Mouse (Mus musculus) forebrain, postnatal 0 days (tissue): ENCODE results near the gene Myb. TPM values are rescaled to one million over a fixed set of nuclear protein-coding genes. Genes with fewer than 3 reads are reported as not detected.

Experiments used
- ATAC-seq: fragments of 200-750 bp; cut with Nextera tagmentation; 2 replicates; pipeline ENCODE4 v1.8.0; 2017; ENCODE audit warnings: mild to moderate bottlenecking, moderate library complexity
- DNase-seq: peaks from one replicate; pipeline ENCODE4 v3.0.0-alpha.2; 2015
- H3K27ac ChIP-seq: fragments of 300-500 bp; sonication (generic); 2 replicates; pipeline ENCODE4 v1.5.1; 2014; ENCODE audit warnings: low read depth, mild to moderate bottlenecking, antibody characterized with exemption, low read length, moderate library complexity, mixed read lengths
- H3K27me3 ChIP-seq: fragments of 300-500 bp; sonication (generic); 2 replicates; pipeline ENCODE4 v1.6.1; 2014; ENCODE audit warnings: mild to moderate bottlenecking, low read length, mixed read lengths; ENCODE audit not compliant: insufficient read depth
- H3K36me3 ChIP-seq: fragments of 300-500 bp; sonication (generic); 2 replicates; pipeline ENCODE4 v1.6.1; 2014; ENCODE audit warnings: mild to moderate bottlenecking, moderate library complexity; ENCODE audit not compliant: insufficient read depth
- H3K4me1 ChIP-seq: fragments of 300-500 bp; sonication (generic); 2 replicates; pipeline ENCODE4 v1.6.1; 2014; ENCODE audit warnings: antibody characterized with exemption; ENCODE audit not compliant: insufficient read depth
- H3K4me2 ChIP-seq: fragments of 300-500 bp; sonication (generic); 2 replicates; pipeline ENCODE4 v1.6.1; 2014; ENCODE audit warnings: low read depth, mild to moderate bottlenecking, moderate library complexity
- H3K4me3 ChIP-seq: fragments of 300-500 bp; sonication (generic); 2 replicates; pipeline ENCODE4 v1.5.1; 2014; ENCODE audit warnings: low read depth, low read length, mixed read lengths
- H3K9ac ChIP-seq: fragments of 300-500 bp; sonication (generic); 2 replicates; pipeline ENCODE4 v1.6.1; 2014; ENCODE audit warnings: mild to moderate bottlenecking
- H3K9me3 ChIP-seq: fragments of 300-500 bp; sonication (generic); 2 replicates; pipeline ENCODE4 v1.6.1; 2016; ENCODE audit warnings: low read length
- CTCF ChIP-seq: sonication (generic); IDR thresholded peaks from 2 replicates; pipeline ENCODE4 v1.5.1; 2016; ENCODE audit warnings: antibody characterized with exemption, control low read depth, low read depth
- WGBS: fragments of 180-500 bp; shearing (Covaris S2); extraction: QIAGEN DNeasy Blood & Tissue Kit; methylation state at CpG from one replicate; pipeline ENCODE4 v1.1.7; 2014; 5-methylcytosine and 5-hydroxymethylcytosine counted together
- polyA plus RNA-seq: library from polyadenylated mRNA; unstranded; fragments of >200 nt; fragmentation: Nextera tagmentation; extraction: Ambion mirVana; gene quantifications from 2 replicates; pipeline ENCODE4 v1.2.1, GENCODE M21; 2015
- total RNA-seq: library from RNA; depleted of rRNA; stranded (reverse); fragments of >200 nt; gene quantifications from 2 replicates; pipeline ENCODE4 v1.2.3, GENCODE M21; 2014

The Myb gene
- total and polyA plus RNA-seq, 2 experiments from 2014 or later, result 1.8 to 4.1 TPM

DNA sequence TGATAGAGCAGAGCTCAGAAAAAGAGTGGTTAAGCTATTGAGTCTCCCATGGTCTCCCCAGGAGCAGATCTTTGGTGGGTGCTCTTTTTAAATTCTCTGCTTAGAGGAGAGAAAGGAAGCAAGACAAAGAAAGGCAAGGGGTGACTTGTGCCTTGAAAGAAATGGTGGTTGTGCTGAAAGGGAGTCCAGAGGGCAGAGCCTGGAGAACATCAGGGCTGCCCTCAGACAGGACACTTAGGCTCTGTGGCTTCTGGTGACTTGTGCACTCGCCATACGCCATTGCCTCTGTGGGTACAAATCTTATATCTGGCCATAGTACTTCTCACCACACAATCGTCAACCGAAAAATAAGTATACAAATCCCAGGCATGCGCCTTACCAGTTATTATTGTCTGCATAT is 67.5 kb downstream of the Myb start:
- H3K36me3 ChIP-seq, result no peaks in the 10 kb centered on the region
- no peak for TF ChIP-seq CTCF
- no peak for DNase-seq
- ATAC-seq, result no peak
- H3K27me3 ChIP-seq, result no peaks in the 10 kb centered on the region
- H3K9ac ChIP-seq, result no peak overlapping the region
- WGBS, result 93% methylated on average over 5 of the region's 5 CpGs
- no peaks in the 10 kb centered on the region for H3K9me3 ChIP-seq
- H3K4me1 ChIP-seq, result no peaks in the 10 kb centered on the region
- no peak overlapping the region for H3K4me2 ChIP-seq
- H3K27ac ChIP-seq, result no peak overlapping the region
- H3K4me3 ChIP-seq, result no peak overlapping the region

DNA sequence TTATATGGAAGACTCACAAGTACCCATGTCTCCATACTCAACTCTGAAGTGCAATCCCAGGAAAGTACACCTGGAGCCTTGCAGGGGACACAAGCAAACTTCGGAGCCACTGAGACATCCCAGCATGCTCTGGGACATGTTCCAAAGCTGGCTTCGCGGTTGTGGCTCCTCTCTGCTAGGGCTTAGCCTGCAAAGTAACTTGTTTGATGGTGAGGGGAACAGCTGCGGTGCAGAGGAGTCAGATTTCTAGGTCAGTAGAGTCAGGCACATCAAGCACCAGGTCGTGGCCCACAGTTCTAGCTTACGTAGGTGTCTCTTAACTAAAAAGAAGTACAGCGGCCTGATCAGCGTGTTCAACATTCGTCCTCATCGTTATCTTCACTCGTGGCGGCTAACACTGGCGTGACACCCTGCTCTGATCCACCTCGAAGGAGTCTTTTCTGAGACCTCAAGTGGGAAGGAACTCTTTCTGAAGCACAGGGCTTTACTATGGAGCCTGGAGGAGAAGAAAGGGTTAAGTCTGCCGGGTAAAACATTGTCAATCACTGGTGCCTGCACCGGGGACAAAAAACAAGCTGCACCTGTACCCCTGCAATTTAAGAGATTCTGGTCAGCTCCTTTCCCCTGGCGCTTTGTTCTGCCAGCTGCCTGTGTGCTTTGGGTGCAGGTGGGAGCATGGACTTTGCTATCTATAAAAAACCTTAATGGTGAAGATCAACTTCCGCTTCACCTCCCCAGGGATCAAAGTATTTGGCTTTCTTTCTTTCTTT is 68.1 kb downstream of the Myb start:
- ATAC-seq (no peak), DNase-seq (no peak)
- no peaks in the 10 kb centered on the region for H3K36me3 ChIP-seq
- H3K9ac ChIP-seq, result no peak overlapping the region
- H3K9me3 ChIP-seq, result no peaks in the 10 kb centered on the region
- H3K4me1 ChIP-seq, result no peaks in the 10 kb centered on the region
- H3K4me3 ChIP-seq, result no peak overlapping the region
- 57% methylated on average over 18 of the region's 18 CpGs for WGBS
- H3K27me3 ChIP-seq, result no peaks in the 10 kb centered on the region
- H3K27ac ChIP-seq, result no peak overlapping the region
- H3K4me2 ChIP-seq, result no peak overlapping the region
- no peak for TF ChIP-seq CTCF

DNA sequence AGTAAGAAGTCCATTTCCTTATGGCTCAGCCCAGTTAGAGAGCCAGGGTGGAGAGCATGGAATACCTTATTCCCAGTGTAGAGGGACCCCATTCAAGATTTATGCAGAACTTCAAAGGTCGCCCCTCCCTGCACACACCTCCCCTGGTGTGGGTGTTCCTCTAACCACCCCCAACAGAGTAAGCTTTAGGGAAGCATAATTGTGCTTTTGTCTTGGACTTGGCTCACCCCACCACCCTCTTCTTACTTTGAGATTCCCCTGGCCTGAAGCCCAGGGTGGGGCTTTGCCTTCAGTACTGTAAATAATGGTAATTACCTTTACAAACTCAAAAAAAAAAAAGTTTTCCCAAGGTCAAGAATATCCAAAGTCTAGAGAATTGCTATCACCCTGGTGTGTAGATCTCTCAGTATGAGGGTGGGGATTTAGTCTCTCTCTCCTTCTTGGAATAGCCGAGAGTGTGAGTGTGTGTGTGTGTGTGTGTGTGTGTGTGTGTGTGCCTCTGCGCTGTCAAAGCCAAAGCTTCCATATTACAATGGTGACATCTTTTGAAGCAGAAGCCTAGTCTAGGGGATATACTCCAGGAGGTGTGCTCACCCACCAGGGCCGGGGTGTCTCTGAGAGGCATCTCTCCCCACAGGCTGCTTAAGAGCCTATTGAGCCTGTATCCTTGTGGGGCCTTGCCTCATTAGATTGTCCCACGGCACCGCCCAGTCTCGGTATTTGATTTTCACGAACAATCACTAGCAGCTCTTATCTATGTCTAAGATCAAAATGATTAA is 69.7 kb downstream of the Myb start:
- no peak for ATAC-seq

DNA sequence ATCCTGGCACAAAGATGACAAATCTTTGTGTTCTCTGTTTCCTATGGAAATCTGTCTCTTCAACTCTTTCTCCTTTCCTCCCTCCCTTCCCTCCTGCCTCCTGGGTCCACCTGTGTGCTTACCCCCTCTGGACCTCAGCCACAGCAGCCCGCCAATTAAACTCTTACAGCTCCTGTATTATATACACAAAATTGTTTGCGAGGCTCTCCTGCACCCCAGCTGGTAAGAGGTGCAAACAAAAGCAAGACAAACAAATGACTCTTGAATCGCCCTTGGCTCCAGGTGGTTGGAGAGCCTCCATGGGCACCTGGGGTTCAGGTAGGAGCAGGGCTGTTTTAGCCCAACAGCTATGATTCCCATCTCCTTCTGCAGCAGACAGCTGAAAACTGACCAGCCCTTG is 71.2 kb downstream of the Myb start:
- Histone ChIP-seq H3K4me1 (no peaks in the 10 kb centered on the region), H3K9ac (no peak overlapping the region), H3K4me2 (no peak overlapping the region), H3K36me3 (no peaks in the 10 kb centered on the region), H3K4me3 (no peak overlapping the region), H3K9me3 (no peaks in the 10 kb centered on the region), H3K27me3 (no peaks in the 10 kb centered on the region), H3K27ac (no peak overlapping the region)
- 63% methylated on average over 3 of the region's 3 CpGs for WGBS
- no peak for TF ChIP-seq CTCF
- no peak for DNase-seq
- ATAC-seq, result no peak

More for the DNA sequence above, 69.7 kb downstream of the Myb start:
- H3K27ac ChIP-seq, result no peak overlapping the region
- H3K27me3 ChIP-seq, result no peaks in the 10 kb centered on the region
- H3K4me1 ChIP-seq, result no peaks in the 10 kb centered on the region
- H3K9ac ChIP-seq, result no peak overlapping the region
- H3K4me3 ChIP-seq, result no peak overlapping the region
- no peaks in the 10 kb centered on the region for H3K9me3 ChIP-seq
- WGBS, result 56% methylated on average over 8 of the region's 8 CpGs
- H3K36me3 ChIP-seq, result no peaks in the 10 kb centered on the region
- DNase-seq, result no peak
- no peak for TF ChIP-seq CTCF
- H3K4me2 ChIP-seq, result no peak overlapping the region

DNA sequence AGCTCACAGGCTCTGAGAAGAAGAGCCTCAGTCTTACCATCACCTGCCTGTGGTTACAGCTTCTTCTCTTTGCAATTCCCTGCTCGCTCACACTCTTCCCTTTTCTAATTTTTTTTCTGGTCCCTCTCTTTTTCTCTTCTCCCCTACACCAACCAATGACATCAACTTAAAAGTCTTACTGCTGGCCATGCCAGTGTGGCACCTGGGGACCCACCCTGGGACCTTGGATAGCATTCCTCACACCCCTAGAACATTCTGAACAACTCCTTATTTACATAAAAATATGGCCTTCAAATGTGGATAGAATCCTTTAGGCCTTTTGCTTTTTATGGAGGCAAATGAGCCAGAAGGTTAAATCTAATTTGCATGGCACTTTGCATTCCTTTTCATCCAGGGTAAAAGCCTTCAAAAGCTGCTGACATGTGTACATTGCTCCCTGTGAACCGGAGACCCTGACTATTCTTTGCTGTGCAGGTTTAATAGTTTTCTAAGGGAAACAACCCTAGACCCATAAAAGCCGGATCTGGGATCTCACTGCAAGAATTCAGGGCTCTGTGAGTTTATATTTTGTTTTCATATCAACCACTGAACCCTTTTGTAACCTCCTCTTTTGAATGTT is 73.1 kb downstream of the Myb start:
- ATAC-seq, result no peak
- Histone ChIP-seq H3K4me1 (no peaks in the 10 kb centered on the region), H3K9ac (no peak overlapping the region), H3K27ac (no peak overlapping the region), H3K36me3 (no peaks in the 10 kb centered on the region), H3K27me3 (no peaks in the 10 kb centered on the region), H3K9me3 (no peaks in the 10 kb centered on the region), H3K4me2 (no peak overlapping the region), H3K4me3 (no peak overlapping the region)
- WGBS, result 19% methylated on average over 3 of the region's 3 CpGs
- no peak for TF ChIP-seq CTCF
- DNase-seq, result no peak

DNA sequence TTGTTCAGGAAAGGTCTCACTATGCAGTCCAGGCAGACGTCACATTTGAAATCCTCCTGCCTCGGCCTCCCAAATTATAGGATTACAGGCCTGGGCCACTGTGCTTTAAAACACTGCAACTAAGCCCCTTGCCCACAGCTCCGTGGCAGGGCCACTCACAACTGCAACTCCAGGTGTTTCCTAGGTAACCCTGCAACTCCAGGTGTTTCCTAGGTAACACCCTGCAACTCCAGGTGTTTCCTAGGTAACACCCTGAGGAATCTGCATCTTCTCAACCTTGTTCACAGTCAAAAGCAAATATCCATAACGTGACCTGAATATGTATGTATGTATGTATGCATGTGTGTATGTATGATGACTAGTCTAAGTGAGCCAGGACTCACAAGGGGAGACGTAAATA is 75.7 kb downstream of the Myb start:
- Histone ChIP-seq H3K4me1 (no peaks in the 10 kb centered on the region), H3K4me2 (no peak overlapping the region), H3K4me3 (no peak overlapping the region), H3K9ac (no peak overlapping the region), H3K27me3 (no peaks in the 10 kb centered on the region), H3K36me3 (peaks cover 4% of the 10 kb centered on the region), H3K27ac (no peak overlapping the region), H3K9me3 (no peaks in the 10 kb centered on the region)
- no peak for DNase-seq
- no peak for TF ChIP-seq CTCF
- ATAC-seq, result peak; percentile 64; the same call in 1 of the 2 replicates
- 80% methylated on average over 5 of the region's 5 CpGs for WGBS

DNA sequence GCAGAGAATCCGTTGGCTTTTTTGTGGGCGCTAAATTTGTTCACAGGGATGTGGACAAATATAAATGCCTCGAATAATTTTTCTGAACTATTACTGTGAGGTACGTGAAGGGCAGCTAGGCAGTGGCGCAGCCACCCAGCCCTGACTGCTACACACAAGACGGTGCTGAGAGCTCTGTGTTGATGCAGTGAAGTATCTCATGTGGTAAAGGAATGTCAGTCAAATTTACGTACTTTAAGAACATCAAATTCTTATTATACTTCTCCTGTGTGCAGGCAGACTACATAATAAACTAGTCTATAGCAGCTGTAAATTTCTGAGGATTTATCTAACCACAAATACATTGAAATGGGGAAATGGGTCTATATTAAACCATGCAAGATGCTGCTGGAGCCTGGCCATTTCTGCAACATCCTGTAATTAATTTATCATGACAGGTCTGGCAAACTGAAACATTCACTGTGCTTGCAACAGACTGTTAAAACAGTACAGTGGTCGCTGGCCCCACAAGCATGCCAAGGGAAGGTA is 77.3 kb downstream of the Myb start:
- peak; percentile 24 for DNase-seq
- WGBS, result 30% methylated on average over 8 of the region's 8 CpGs
- no peaks in the 10 kb centered on the region for H3K9me3 ChIP-seq
- H3K27me3 ChIP-seq, result no peaks in the 10 kb centered on the region
- H3K4me2 ChIP-seq, result no peak overlapping the region
- H3K4me1 ChIP-seq, result no peaks in the 10 kb centered on the region
- ATAC-seq, result peak; percentile 25; the same call in 1 of the 2 replicates
- no peak overlapping the region for H3K9ac ChIP-seq
- H3K27ac ChIP-seq, result no peak overlapping the region
- no peak overlapping the region for H3K4me3 ChIP-seq
- peaks cover 7% of the 10 kb centered on the region for H3K36me3 ChIP-seq
- TF ChIP-seq CTCF, result no peak
